Mouse (Mus musculus): Measurements from ENCODE around the gene Spice1. TPM values are rescaled to one million over a fixed set of nuclear protein-coding genes. Genes with fewer than 3 reads are reported as not detected.
A peak's percentile ranks its signal among the peaks of the same experiment; 100 is the strongest.

The Spice1 gene
- polyA plus RNA-seq, 1 experiment from 2014 or later = 12.7 TPM

DNA sequence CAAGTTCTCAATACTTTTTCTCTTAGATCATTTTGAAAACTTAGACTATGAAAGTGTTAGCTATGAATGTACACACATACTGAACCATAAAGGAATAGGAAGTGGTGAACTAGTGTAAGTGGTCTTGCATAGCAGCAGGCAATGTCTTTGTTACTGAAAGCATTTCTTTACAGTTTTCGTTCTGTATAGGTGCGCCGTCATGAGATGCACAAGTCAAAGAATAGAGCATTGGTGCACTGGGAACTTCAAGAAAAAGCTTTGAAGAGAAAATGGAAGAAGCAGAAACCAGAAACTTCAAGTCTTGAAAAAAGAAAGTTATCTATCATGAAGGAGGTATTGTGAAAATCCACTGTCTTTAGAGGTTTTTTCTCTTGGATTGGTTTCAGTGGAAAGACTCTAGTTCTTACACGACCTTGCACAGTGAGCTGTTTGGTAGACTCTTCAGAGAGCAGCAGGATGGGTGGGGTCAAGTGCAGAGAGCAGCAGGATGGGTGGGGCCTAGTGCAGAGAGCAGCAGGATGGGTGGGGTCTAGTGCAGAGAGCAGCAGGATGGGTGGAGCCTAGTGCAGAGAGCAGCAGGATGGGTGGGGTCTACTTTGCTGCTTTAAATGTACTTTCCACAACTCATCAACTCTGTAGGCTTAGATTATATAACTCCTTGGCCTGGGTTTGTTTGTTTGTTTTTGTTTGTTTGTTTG, 10.8 kb downstream of the Spice1 start:
- no peaks in the 10 kb centered on the region for H3K4me1 ChIP-seq (ENCODE audit: control insufficient read depth, insufficient read depth, low read depth, low read length)
- 74% methylated on average over 4 of the region's 4 CpGs for WGBS
- H3K27ac ChIP-seq (ENCODE audit: low read depth, low read length) = no peak overlapping the region
- H3K4me3 ChIP-seq (ENCODE audit: low read length) = no peak overlapping the region
- H3K9ac ChIP-seq (ENCODE audit: low read depth, low read length) = no peak overlapping the region
- H3K4me2 ChIP-seq (ENCODE audit: low read length) = no peak overlapping the region
- no peak for ATAC-seq
- H3K27me3 ChIP-seq (replicated peaks; ENCODE audit: control insufficient read depth, insufficient read depth, low read length) = no peaks in the 10 kb centered on the region
- no peaks in the 10 kb centered on the region for H3K36me3 ChIP-seq (ENCODE audit: control insufficient read depth, insufficient read depth, low read length)
- no peaks in the 10 kb centered on the region for H3K9me3 ChIP-seq (ENCODE audit: control insufficient read depth, low read length)

DNA sequence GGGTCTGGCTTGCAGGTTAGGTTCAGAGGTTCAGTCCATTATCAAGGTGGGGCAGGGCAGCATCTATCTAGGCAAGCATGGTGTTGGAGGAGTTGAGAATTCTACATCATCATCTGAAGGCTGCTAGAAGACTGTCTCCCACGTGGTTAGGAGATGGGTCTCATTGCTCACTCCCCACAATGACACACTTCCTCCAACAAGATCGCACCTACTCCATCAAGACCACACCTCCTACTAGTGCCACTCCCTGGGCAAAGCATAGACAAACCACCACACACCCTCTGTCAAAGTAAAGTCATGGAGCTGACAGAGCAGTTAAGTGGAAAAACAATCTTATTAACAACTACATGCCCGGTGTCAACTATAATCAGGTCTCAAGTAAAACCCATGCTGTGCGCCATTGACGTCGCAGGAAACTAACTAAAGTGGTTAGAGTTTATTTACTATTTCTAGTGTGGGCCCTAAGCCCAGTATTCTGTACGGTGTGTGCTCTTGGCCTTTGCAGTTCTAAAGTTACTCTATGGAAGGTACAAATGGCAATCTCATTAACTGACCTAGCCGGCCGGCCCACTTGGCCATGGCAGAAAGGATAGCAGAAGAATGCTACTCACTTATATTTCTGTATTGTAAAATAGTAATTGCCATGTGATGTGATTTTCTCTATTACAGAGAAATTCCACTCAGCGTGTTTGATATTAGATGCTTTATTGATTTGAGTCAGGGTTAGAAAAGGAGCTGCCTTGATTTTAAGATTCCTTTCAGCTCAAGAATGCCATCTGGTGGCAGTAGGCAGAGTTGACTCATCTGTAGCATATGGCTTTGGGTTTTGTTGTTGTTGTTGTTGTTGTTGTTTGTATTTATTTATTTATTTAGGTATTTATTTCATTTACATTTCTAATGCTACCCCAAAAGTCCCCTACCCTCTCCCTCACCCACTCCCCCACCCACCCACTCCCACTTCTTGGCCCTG, 15.3 kb downstream of the Spice1 start:
- Histone ChIP-seq H3K4me1 (ENCODE audit: control insufficient read depth, insufficient read depth, low read depth, low read length) (no peaks in the 10 kb centered on the region), H3K4me2 (ENCODE audit: low read length) (no peak overlapping the region), H3K27ac (ENCODE audit: low read depth, low read length) (no peak overlapping the region), H3K4me3 (ENCODE audit: low read length) (no peak overlapping the region), H3K9ac (ENCODE audit: low read depth, low read length) (no peak overlapping the region), H3K9me3 (ENCODE audit: control insufficient read depth, low read length) (no peaks in the 10 kb centered on the region), H3K36me3 (ENCODE audit: control insufficient read depth, insufficient read depth, low read length) (peaks cover 5% of the 10 kb centered on the region; the same call in 1 of the 2 replicates), H3K27me3 (replicated peaks; ENCODE audit: control insufficient read depth, insufficient read depth, low read length) (no peaks in the 10 kb centered on the region)
- WGBS = 85% methylated on average over 10 of the region's 10 CpGs
- no peak; the same call in 1 of the 2 replicates for ATAC-seq

DNA sequence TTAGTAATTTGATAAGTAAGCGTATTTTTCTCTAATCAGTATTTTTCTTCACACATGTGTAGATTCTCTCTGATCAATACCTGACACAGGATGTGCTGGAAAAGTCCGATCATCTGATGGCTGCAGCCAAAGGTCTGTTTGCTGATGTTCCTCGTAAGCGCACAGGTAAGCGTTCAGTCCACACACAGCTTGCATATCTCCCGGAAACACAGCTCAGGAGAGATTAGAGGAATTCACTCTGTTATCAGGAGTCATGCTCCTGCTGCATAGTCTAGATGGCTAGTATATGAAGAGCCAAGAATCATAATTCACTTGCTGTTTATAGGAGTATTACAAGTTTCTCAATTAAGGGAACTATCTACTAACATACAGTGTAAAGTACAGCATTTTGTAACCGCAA, 18.6 kb downstream of the Spice1 start:
- Histone ChIP-seq H3K9me3 (ENCODE audit: control insufficient read depth, low read length) (no peaks in the 10 kb centered on the region), H3K27me3 (replicated peaks; ENCODE audit: control insufficient read depth, insufficient read depth, low read length) (no peaks in the 10 kb centered on the region), H3K27ac (ENCODE audit: low read depth, low read length) (no peak overlapping the region), H3K4me2 (ENCODE audit: low read length) (no peak overlapping the region), H3K4me1 (ENCODE audit: control insufficient read depth, insufficient read depth, low read depth, low read length) (no peaks in the 10 kb centered on the region), H3K36me3 (ENCODE audit: control insufficient read depth, insufficient read depth, low read length) (peaks cover 8% of the 10 kb centered on the region), H3K9ac (ENCODE audit: low read depth, low read length) (no peak overlapping the region), H3K4me3 (ENCODE audit: low read length) (no peak overlapping the region)
- WGBS = 96% methylated on average over 7 of the region's 7 CpGs
- ATAC-seq = no peak

DNA sequence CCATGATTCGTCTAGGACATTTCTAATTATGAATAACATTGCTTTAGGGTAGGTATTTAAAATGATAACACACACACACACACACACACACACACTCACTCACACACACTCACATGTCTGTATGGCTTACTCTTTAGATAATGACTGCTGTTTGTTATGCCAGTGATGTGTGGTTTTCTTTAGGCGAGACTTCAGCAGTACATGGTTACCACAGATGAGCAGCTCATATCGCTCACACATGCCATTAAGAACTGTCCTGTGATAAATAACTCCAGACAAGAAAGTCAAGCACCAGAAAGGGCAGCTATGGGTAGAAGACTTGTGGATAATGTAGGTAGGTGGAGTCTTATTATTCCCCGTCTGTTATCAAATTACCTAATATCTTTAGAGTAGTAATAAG, 28.5 kb downstream of the Spice1 start:
- Histone ChIP-seq H3K4me3 (ENCODE audit: low read length) (no peak overlapping the region), H3K9me3 (ENCODE audit: control insufficient read depth, low read length) (no peaks in the 10 kb centered on the region), H3K27ac (ENCODE audit: low read depth, low read length) (no peak overlapping the region), H3K36me3 (ENCODE audit: control insufficient read depth, insufficient read depth, low read length) (no peaks in the 10 kb centered on the region), H3K27me3 (replicated peaks; ENCODE audit: control insufficient read depth, insufficient read depth, low read length) (no peaks in the 10 kb centered on the region), H3K9ac (ENCODE audit: low read depth, low read length) (no peak overlapping the region), H3K4me2 (ENCODE audit: low read length) (no peak overlapping the region), H3K4me1 (ENCODE audit: control insufficient read depth, insufficient read depth, low read depth, low read length) (no peaks in the 10 kb centered on the region)
- no peak for ATAC-seq
- WGBS = 92% methylated on average over 4 of the region's 4 CpGs

DNA sequence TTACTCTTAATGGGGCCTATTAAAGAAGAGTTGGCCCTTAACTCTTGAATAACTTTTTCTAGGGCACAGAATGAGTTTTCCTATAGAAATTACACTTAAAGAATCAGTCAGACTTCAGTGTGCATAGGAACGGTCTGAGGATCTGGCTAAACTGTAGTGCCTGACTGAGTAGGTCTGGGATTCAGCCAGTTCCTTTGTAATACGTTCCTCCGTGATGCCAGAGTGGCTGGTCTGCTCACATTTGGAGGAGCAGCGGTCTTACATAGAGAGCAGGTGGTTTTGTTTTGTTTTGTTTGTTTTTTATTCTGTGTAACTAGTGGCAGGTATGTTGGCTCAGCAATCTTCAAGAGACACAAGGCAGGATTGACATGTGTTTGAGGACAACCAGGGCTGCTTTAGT, 33.1 kb downstream of the Spice1 start:
- Histone ChIP-seq H3K27ac (ENCODE audit: low read depth, low read length) (no peak overlapping the region), H3K27me3 (replicated peaks; ENCODE audit: control insufficient read depth, insufficient read depth, low read length) (no peaks in the 10 kb centered on the region), H3K9ac (ENCODE audit: low read depth, low read length) (no peak overlapping the region), H3K4me3 (ENCODE audit: low read length) (no peak overlapping the region), H3K4me1 (ENCODE audit: control insufficient read depth, insufficient read depth, low read depth, low read length) (no peaks in the 10 kb centered on the region), H3K4me2 (ENCODE audit: low read length) (no peak overlapping the region), H3K36me3 (ENCODE audit: control insufficient read depth, insufficient read depth, low read length) (no peaks in the 10 kb centered on the region), H3K9me3 (ENCODE audit: control insufficient read depth, low read length) (no peaks in the 10 kb centered on the region)
- WGBS = 59% methylated on average over 4 of the region's 4 CpGs
- no peak for ATAC-seq

DNA sequence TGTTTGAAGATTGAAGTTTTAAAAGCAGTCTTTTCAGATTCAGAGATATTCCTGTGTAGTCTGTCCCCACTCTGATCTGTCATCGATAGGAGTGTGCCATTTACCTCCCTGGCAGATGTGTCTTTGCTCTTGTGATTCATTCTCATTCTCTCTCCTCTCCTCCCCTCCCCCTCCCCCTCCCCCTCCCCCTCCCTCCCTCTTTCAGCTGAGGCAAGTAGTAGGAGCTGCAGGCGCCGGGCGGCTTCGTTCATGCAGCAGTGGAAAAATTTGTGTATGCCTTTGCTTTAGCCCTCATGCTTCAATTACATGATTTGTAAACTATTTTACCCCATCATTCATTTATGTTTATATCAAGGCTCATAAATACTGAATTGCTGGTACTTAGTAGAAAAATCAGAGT, 34.7 kb downstream of the Spice1 start:
- no peaks in the 10 kb centered on the region for H3K4me1 ChIP-seq (ENCODE audit: control insufficient read depth, insufficient read depth, low read depth, low read length)
- no peaks in the 10 kb centered on the region for H3K27me3 ChIP-seq (replicated peaks; ENCODE audit: control insufficient read depth, insufficient read depth, low read length)
- no peak overlapping the region for H3K9ac ChIP-seq (ENCODE audit: low read depth, low read length)
- no peak overlapping the region for H3K4me3 ChIP-seq (ENCODE audit: low read length)
- H3K9me3 ChIP-seq (ENCODE audit: control insufficient read depth, low read length) = no peaks in the 10 kb centered on the region
- no peak for ATAC-seq
- no peaks in the 10 kb centered on the region for H3K36me3 ChIP-seq (ENCODE audit: control insufficient read depth, insufficient read depth, low read length)
- WGBS = 11% methylated on average over 5 of the region's 5 CpGs
- no peak overlapping the region for H3K4me2 ChIP-seq (ENCODE audit: low read length)
- no peak overlapping the region for H3K27ac ChIP-seq (ENCODE audit: low read depth, low read length)

DNA sequence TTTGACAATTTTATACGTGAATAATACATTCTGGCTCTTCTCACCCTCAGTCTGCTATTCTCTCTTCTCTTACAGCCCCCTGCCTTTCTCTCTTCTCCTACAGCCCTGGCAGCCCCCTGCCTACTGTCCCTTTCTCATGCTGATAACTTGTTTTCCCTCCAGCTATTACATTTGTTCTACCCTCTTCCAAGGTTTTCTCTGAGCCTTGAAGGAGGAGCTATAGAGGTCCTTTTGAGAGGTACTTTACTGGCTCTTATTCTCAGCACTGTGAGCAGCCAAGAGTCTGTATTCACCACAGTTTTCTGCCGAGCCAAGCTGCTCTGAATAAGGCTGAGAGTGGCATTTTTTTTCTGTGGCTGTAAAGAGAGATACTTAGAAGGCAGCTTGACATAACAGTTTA, 36.6 kb downstream of the Spice1 start:
- 8% methylated on average over 2 of the region's 2 CpGs for WGBS
- peak; percentile 90 for ATAC-seq
- Histone ChIP-seq H3K9ac (ENCODE audit: low read depth, low read length) (no peak overlapping the region), H3K4me2 (ENCODE audit: low read length) (no peak overlapping the region), H3K36me3 (ENCODE audit: control insufficient read depth, insufficient read depth, low read length) (no peaks in the 10 kb centered on the region), H3K4me3 (ENCODE audit: low read length) (no peak overlapping the region), H3K9me3 (ENCODE audit: control insufficient read depth, low read length) (no peaks in the 10 kb centered on the region), H3K4me1 (ENCODE audit: control insufficient read depth, insufficient read depth, low read depth, low read length) (no peaks in the 10 kb centered on the region), H3K27me3 (replicated peaks; ENCODE audit: control insufficient read depth, insufficient read depth, low read length) (no peaks in the 10 kb centered on the region), H3K27ac (ENCODE audit: low read depth, low read length) (no peak overlapping the region)

DNA sequence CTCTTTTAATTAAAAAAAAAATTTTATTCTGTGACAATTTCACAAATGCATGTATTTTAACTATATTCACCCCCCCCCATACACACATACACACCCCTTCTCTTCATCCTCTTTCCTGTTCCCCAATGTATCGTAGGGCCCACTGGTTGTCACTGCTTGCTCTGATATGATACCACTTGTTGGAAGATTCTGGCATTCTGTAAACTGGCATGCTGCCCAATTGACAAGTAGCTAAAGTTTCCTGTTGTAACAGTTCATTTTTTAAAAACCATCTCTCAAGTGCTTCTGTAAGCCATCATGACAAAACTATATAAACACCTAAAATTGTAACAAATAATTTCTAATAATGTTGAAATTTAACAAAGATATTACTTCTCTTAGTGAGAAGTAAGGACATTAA, 37.3 kb downstream of the Spice1 start:
- no peak overlapping the region for H3K9ac ChIP-seq (ENCODE audit: low read depth, low read length)
- H3K36me3 ChIP-seq (ENCODE audit: control insufficient read depth, insufficient read depth, low read length) = peaks cover 4% of the 10 kb centered on the region; the same call in 1 of the 2 replicates
- no peaks in the 10 kb centered on the region for H3K4me1 ChIP-seq (ENCODE audit: control insufficient read depth, insufficient read depth, low read depth, low read length)
- no peak for ATAC-seq
- no peak overlapping the region for H3K4me3 ChIP-seq (ENCODE audit: low read length)
- no peaks in the 10 kb centered on the region for H3K9me3 ChIP-seq (ENCODE audit: control insufficient read depth, low read length)
- H3K27me3 ChIP-seq (replicated peaks; ENCODE audit: control insufficient read depth, insufficient read depth, low read length) = no peaks in the 10 kb centered on the region
- 82% methylated on average over 1 of the region's 1 CpGs for WGBS
- no peak overlapping the region for H3K27ac ChIP-seq (ENCODE audit: low read depth, low read length)
- no peak overlapping the region for H3K4me2 ChIP-seq (ENCODE audit: low read length)

DNA sequence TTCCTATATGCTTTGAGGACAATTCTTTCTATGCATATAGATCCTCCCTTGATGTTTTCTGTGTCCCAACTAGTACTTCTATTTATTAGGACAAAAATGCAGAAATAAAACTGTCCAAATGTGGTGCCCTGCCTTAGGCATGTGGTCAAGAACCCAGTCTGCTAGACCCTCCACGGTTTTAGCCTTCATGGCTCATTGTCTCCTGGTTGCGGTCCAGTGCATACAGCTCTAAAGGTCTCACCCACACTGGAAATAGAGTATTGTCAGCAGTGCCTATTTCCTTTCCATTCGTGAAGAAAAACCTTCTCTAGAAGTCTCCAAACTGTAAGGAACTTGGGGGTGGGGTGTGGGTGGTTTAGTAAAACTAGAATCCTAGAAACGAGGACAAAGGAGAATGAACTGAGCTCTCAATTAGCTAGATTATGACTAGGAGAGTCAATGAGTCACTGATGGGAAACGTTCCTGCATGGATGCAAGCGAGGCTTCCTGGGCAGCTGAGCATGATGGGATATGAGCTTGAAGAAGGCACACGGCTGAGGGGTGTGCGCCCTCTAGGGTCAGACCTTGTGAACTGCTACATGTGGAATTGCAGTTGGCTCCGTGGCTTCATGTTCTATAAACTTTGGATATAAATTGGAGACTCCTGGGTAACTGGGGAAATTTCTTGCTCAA, 45.1 kb downstream of the Spice1 start:
- ATAC-seq = 0 out of 2 replicates have a peak, but pooled peaks have one; percentile 19

More for the DNA sequence above, 45.1 kb downstream of the Spice1 start:
- peak overlapping the region; percentile 10; the same call in 1 of the 2 replicates for H3K4me2 ChIP-seq (ENCODE audit: low read length)
- no peak overlapping the region for H3K4me3 ChIP-seq (ENCODE audit: low read length)
- peaks cover 6% of the 10 kb centered on the region; the same call in 1 of the 2 replicates for H3K4me1 ChIP-seq (ENCODE audit: control insufficient read depth, insufficient read depth, low read depth, low read length)
- no peak overlapping the region for H3K27ac ChIP-seq (ENCODE audit: low read depth, low read length)
- H3K9ac ChIP-seq (ENCODE audit: low read depth, low read length) = no peak overlapping the region
- no peaks in the 10 kb centered on the region for H3K9me3 ChIP-seq (ENCODE audit: control insufficient read depth, low read length)
- no peaks in the 10 kb centered on the region for H3K27me3 ChIP-seq (replicated peaks; ENCODE audit: control insufficient read depth, insufficient read depth, low read length)
- WGBS = 33% methylated on average over 9 of the region's 9 CpGs
- H3K36me3 ChIP-seq (ENCODE audit: control insufficient read depth, insufficient read depth, low read length) = peaks cover 4% of the 10 kb centered on the region; the same call in 1 of the 2 replicates
